Mouse (Mus musculus): Measurements from ENCODE around the gene Atp6v1c2. TPM values are rescaled to one million over a fixed set of nuclear protein-coding genes. Genes with fewer than 3 reads are reported as not detected.

The Atp6v1c2 gene
- polyA plus RNA-seq, 1 experiment from 2014 or later, result 0.37 TPM

- ATAC-seq (ENCODE audit: low read depth), result no peak
- H3K4me2 ChIP-seq (ENCODE audit: low read depth, low read length), result no peak overlapping the region
- H3K27me3 ChIP-seq (ENCODE audit: control insufficient read depth, insufficient read depth, low read length), result no peaks in the 10 kb centered on the region
- no peaks in the 10 kb centered on the region for H3K36me3 ChIP-seq (ENCODE audit: control insufficient read depth, insufficient read depth, low read length)
- no peaks in the 10 kb centered on the region for H3K9me3 ChIP-seq (ENCODE audit: control insufficient read depth, low read length)
- H3K9ac ChIP-seq (replicated peaks; ENCODE audit: low read depth, low read length), result no peak overlapping the region
- H3K4me3 ChIP-seq (ENCODE audit: low read depth, low read length), result no peak overlapping the region
- H3K27ac ChIP-seq (ENCODE audit: low read depth, low read length), result no peak overlapping the region
- 64% methylated on average over 16 of the region's 16 CpGs for WGBS
- no peaks in the 10 kb centered on the region for H3K4me1 ChIP-seq (ENCODE audit: control insufficient read depth, insufficient read depth, low read length)
These were observed 18.0 kb downstream of the Atp6v1c2 start for GRCm38 (mm10) chr12:17310852-17311839.

- H3K9me3 ChIP-seq (ENCODE audit: control insufficient read depth, low read length), result no peaks in the 10 kb centered on the region
- H3K9ac ChIP-seq (replicated peaks; ENCODE audit: low read depth, low read length), result no peak overlapping the region
- H3K4me3 ChIP-seq (ENCODE audit: low read depth, low read length), result no peak overlapping the region
- no peak overlapping the region for H3K27ac ChIP-seq (ENCODE audit: low read depth, low read length)
- no peaks in the 10 kb centered on the region for H3K36me3 ChIP-seq (ENCODE audit: control insufficient read depth, insufficient read depth, low read length)
- no peak overlapping the region for H3K4me2 ChIP-seq (ENCODE audit: low read depth, low read length)
- WGBS, result 43% methylated on average over 4 of the region's 4 CpGs
- no peaks in the 10 kb centered on the region for H3K4me1 ChIP-seq (ENCODE audit: control insufficient read depth, insufficient read depth, low read length)
- no peaks in the 10 kb centered on the region for H3K27me3 ChIP-seq (ENCODE audit: control insufficient read depth, insufficient read depth, low read length)
- no peak for ATAC-seq (ENCODE audit: low read depth)
These were observed 20.9 kb downstream of the Atp6v1c2 start for GRCm38 (mm10) chr12:17308246-17308645.

- H3K27me3 ChIP-seq (ENCODE audit: control insufficient read depth, insufficient read depth, low read length), result no peaks in the 10 kb centered on the region
- no peak overlapping the region for H3K4me3 ChIP-seq (ENCODE audit: low read depth, low read length)
- H3K4me1 ChIP-seq (ENCODE audit: control insufficient read depth, insufficient read depth, low read length), result no peaks in the 10 kb centered on the region
- no peak overlapping the region for H3K27ac ChIP-seq (ENCODE audit: low read depth, low read length)
- 88% methylated on average over 7 of the region's 7 CpGs for WGBS
- H3K4me2 ChIP-seq (ENCODE audit: low read depth, low read length), result no peak overlapping the region
- no peak overlapping the region for H3K9ac ChIP-seq (replicated peaks; ENCODE audit: low read depth, low read length)
- H3K36me3 ChIP-seq (ENCODE audit: control insufficient read depth, insufficient read depth, low read length), result no peaks in the 10 kb centered on the region
- no peak for ATAC-seq (ENCODE audit: low read depth)
- H3K9me3 ChIP-seq (ENCODE audit: control insufficient read depth, low read length), result no peaks in the 10 kb centered on the region
These were observed 23.7 kb downstream of the Atp6v1c2 start for GRCm38 (mm10) chr12:17305445-17305844.

GRCm38 (mm10) chr12:17299902-17300301 lies 29.3 kb downstream of the Atp6v1c2 start:
- Histone ChIP-seq H3K4me2 (ENCODE audit: low read depth, low read length) (no peak overlapping the region), H3K27me3 (ENCODE audit: control insufficient read depth, insufficient read depth, low read length) (no peaks in the 10 kb centered on the region), H3K36me3 (ENCODE audit: control insufficient read depth, insufficient read depth, low read length) (no peaks in the 10 kb centered on the region), H3K4me1 (ENCODE audit: control insufficient read depth, insufficient read depth, low read length) (no peaks in the 10 kb centered on the region), H3K9me3 (ENCODE audit: control insufficient read depth, low read length) (no peaks in the 10 kb centered on the region), H3K4me3 (ENCODE audit: low read depth, low read length) (no peak overlapping the region), H3K9ac (replicated peaks; ENCODE audit: low read depth, low read length) (no peak overlapping the region), H3K27ac (ENCODE audit: low read depth, low read length) (no peak overlapping the region)
- ATAC-seq (ENCODE audit: low read depth), result no peak
- 92% methylated on average over 1 of the region's 1 CpGs for WGBS

- no peaks in the 10 kb centered on the region for H3K9me3 ChIP-seq (ENCODE audit: control insufficient read depth, low read length)
- H3K36me3 ChIP-seq (ENCODE audit: control insufficient read depth, insufficient read depth, low read length), result no peaks in the 10 kb centered on the region
- no peaks in the 10 kb centered on the region for H3K27me3 ChIP-seq (ENCODE audit: control insufficient read depth, insufficient read depth, low read length)
- H3K9ac ChIP-seq (replicated peaks; ENCODE audit: low read depth, low read length), result no peak overlapping the region
- H3K4me2 ChIP-seq (ENCODE audit: low read depth, low read length), result no peak overlapping the region
- H3K4me3 ChIP-seq (ENCODE audit: low read depth, low read length), result no peak overlapping the region
- H3K4me1 ChIP-seq (ENCODE audit: control insufficient read depth, insufficient read depth, low read length), result no peaks in the 10 kb centered on the region
- 65% methylated on average over 2 of the region's 2 CpGs for WGBS
- no peak overlapping the region for H3K27ac ChIP-seq (ENCODE audit: low read depth, low read length)
- no peak for ATAC-seq (ENCODE audit: low read depth)
These were observed 32.3 kb downstream of the Atp6v1c2 start for GRCm38 (mm10) chr12:17296899-17297298.

- H3K27ac ChIP-seq (ENCODE audit: low read depth, low read length), result no peak overlapping the region
- no peaks in the 10 kb centered on the region for H3K9me3 ChIP-seq (ENCODE audit: control insufficient read depth, low read length)
- WGBS, result 73% methylated on average over 4 of the region's 4 CpGs
- H3K36me3 ChIP-seq (ENCODE audit: control insufficient read depth, insufficient read depth, low read length), result 0 out of 2 replicates have a peak, but pooled peaks cover 4% of the 10 kb centered on the region
- H3K4me2 ChIP-seq (ENCODE audit: low read depth, low read length), result no peak overlapping the region
- no peak overlapping the region for H3K9ac ChIP-seq (replicated peaks; ENCODE audit: low read depth, low read length)
- no peak for ATAC-seq (ENCODE audit: low read depth)
- no peak overlapping the region for H3K4me3 ChIP-seq (ENCODE audit: low read depth, low read length)
- no peaks in the 10 kb centered on the region for H3K27me3 ChIP-seq (ENCODE audit: control insufficient read depth, insufficient read depth, low read length)
- H3K4me1 ChIP-seq (ENCODE audit: control insufficient read depth, insufficient read depth, low read length), result no peaks in the 10 kb centered on the region
These were observed 38.6 kb downstream of the Atp6v1c2 start for GRCm38 (mm10) chr12:17290569-17290968.

- Histone ChIP-seq H3K36me3 (ENCODE audit: control insufficient read depth, insufficient read depth, low read length) (peaks cover 10% of the 10 kb centered on the region; the same call in 1 of the 2 replicates), H3K4me3 (ENCODE audit: low read depth, low read length) (no peak overlapping the region), H3K9ac (replicated peaks; ENCODE audit: low read depth, low read length) (no peak overlapping the region), H3K4me1 (ENCODE audit: control insufficient read depth, insufficient read depth, low read length) (no peaks in the 10 kb centered on the region), H3K4me2 (ENCODE audit: low read depth, low read length) (no peak overlapping the region), H3K27ac (ENCODE audit: low read depth, low read length) (no peak overlapping the region), H3K9me3 (ENCODE audit: control insufficient read depth, low read length) (no peaks in the 10 kb centered on the region), H3K27me3 (ENCODE audit: control insufficient read depth, insufficient read depth, low read length) (no peaks in the 10 kb centered on the region)
- no peak for ATAC-seq (ENCODE audit: low read depth)
- WGBS, result 93% methylated on average over 2 of the region's 2 CpGs
These were observed 39.2 kb downstream of the Atp6v1c2 start for GRCm38 (mm10) chr12:17289913-17290312.

- Histone ChIP-seq H3K9me3 (ENCODE audit: control insufficient read depth, low read length) (no peaks in the 10 kb centered on the region), H3K4me3 (ENCODE audit: low read depth, low read length) (no peak overlapping the region), H3K9ac (replicated peaks; ENCODE audit: low read depth, low read length) (no peak overlapping the region), H3K4me2 (ENCODE audit: low read depth, low read length) (no peak overlapping the region), H3K27ac (ENCODE audit: low read depth, low read length) (no peak overlapping the region), H3K4me1 (ENCODE audit: control insufficient read depth, insufficient read depth, low read length) (no peaks in the 10 kb centered on the region), H3K36me3 (ENCODE audit: control insufficient read depth, insufficient read depth, low read length) (peaks cover 17% of the 10 kb centered on the region), H3K27me3 (ENCODE audit: control insufficient read depth, insufficient read depth, low read length) (no peaks in the 10 kb centered on the region)
- ATAC-seq (ENCODE audit: low read depth), result no peak
- WGBS, result 88% methylated on average over 2 of the region's 2 CpGs
These were observed 40.1 kb downstream of the Atp6v1c2 start for GRCm38 (mm10) chr12:17289060-17289459.

GRCm38 (mm10) chr12:17288496-17288895 lies 40.7 kb downstream of the Atp6v1c2 start:
- H3K36me3 ChIP-seq (ENCODE audit: control insufficient read depth, insufficient read depth, low read length), result peaks cover 22% of the 10 kb centered on the region
- no peak for ATAC-seq (ENCODE audit: low read depth)
- H3K4me1 ChIP-seq (ENCODE audit: control insufficient read depth, insufficient read depth, low read length), result no peaks in the 10 kb centered on the region
- H3K27ac ChIP-seq (ENCODE audit: low read depth, low read length), result no peak overlapping the region
- H3K9me3 ChIP-seq (ENCODE audit: control insufficient read depth, low read length), result no peaks in the 10 kb centered on the region
- no peak overlapping the region for H3K4me2 ChIP-seq (ENCODE audit: low read depth, low read length)
- no peak overlapping the region for H3K4me3 ChIP-seq (ENCODE audit: low read depth, low read length)
- no peak overlapping the region for H3K9ac ChIP-seq (replicated peaks; ENCODE audit: low read depth, low read length)
- H3K27me3 ChIP-seq (ENCODE audit: control insufficient read depth, insufficient read depth, low read length), result no peaks in the 10 kb centered on the region
- WGBS, result 83% methylated on average over 4 of the region's 4 CpGs

All from neural tube, embryonic 14.5 days (tissue).